Mouse (Mus musculus) cerebellum, adult (tissue): Measurements from ENCODE around the gene Ccdc88c.

ENCODE experiments used
- ATAC-seq: cut with Nextera tagmentation; 2 replicates; pipeline ENCODE4 v1.9.2; 2017; ENCODE audit warnings: mild to moderate bottlenecking, moderate library complexity, mixed read lengths; ENCODE audit not compliant: insufficient number of reproducible peaks, low FRiP score, low TSS enrichment

Gene Ccdc88c

GRCm38 (mm10) chr12:100896661-100897060 lies 132.2 kb downstream of the Ccdc88c start:
- no peak for ATAC-seq

- no peak for ATAC-seq
Measured at GRCm38 (mm10) chr12:100895504-100895903, 133.4 kb downstream of the Ccdc88c start.

GRCm38 (mm10) chr12:100890548-100890947 lies 138.3 kb downstream of the Ccdc88c start:
- no peak for ATAC-seq

GRCm38 (mm10) chr12:100887801-100888258 lies 141.0 kb downstream of the Ccdc88c start:
- 0 out of 2 replicates have a peak, but pooled peaks have one; percentile 31 for ATAC-seq

- ATAC-seq: no peak
Measured at GRCm38 (mm10) chr12:100886877-100887276, 142.0 kb downstream of the Ccdc88c start.

- ATAC-seq: no peak
Measured at GRCm38 (mm10) chr12:100885585-100885984, 143.3 kb downstream of the Ccdc88c start.

- ATAC-seq: no peak
Measured at GRCm38 (mm10) chr12:100883168-100883567, 145.7 kb downstream of the Ccdc88c start.

GRCm38 (mm10) chr12:100878556-100878955 lies 150.3 kb downstream of the Ccdc88c start:
- no peak for ATAC-seq

- ATAC-seq: no peak
Measured at GRCm38 (mm10) chr12:100877936-100878335, 150.9 kb downstream of the Ccdc88c start.

- no peak for ATAC-seq
Measured at GRCm38 (mm10) chr12:100875960-100876359, 152.9 kb downstream of the Ccdc88c start.

- ATAC-seq: no peak
Measured at GRCm38 (mm10) chr12:100875553-100875952, 153.3 kb downstream of the Ccdc88c start.

- no peak for ATAC-seq
Measured at GRCm38 (mm10) chr12:100873612-100874011, 155.2 kb downstream of the Ccdc88c start.

GRCm38 (mm10) chr12:100871841-100872240 lies 157.0 kb downstream of the Ccdc88c start:
- ATAC-seq: no peak

GRCm38 (mm10) chr12:100871234-100871633 lies 157.6 kb downstream of the Ccdc88c start:
- no peak for ATAC-seq

GRCm38 (mm10) chr12:100868049-100868622 lies 160.7 kb downstream of the Ccdc88c start:
- no peak for ATAC-seq

- peak; percentile 94 for ATAC-seq
Measured at GRCm38 (mm10) chr12:100867097-100867496, 161.8 kb downstream of the Ccdc88c start.

- no peak for ATAC-seq
Measured at GRCm38 (mm10) chr12:100865509-100866078, 163.3 kb downstream of the Ccdc88c start.

GRCm38 (mm10) chr12:100865072-100865471 lies 163.8 kb downstream of the Ccdc88c start:
- no peak for ATAC-seq

- no peak for ATAC-seq
Measured at GRCm38 (mm10) chr12:100862856-100863446, 165.9 kb downstream of the Ccdc88c start.

- no peak for ATAC-seq
Measured at GRCm38 (mm10) chr12:100862272-100862671, 166.6 kb downstream of the Ccdc88c start.
